Mouse (Mus musculus) urinary bladder, adult 2 months (tissue): ENCODE measurements around the gene Mindy4b-ps. TPM values are rescaled to one million over a fixed set of nuclear protein-coding genes. Genes with fewer than 3 reads are reported as not detected.
"Not testable (repeated sequence)": the region's sequence is repeated elsewhere in the genome, so short reads cannot be mapped to it uniquely, and the experiment has no call there.

Experiments
- DNase-seq: peaks from one replicate; pipeline ENCODE4 v3.0.0; 2022; ENCODE audit warnings: low spot score
- polyA plus RNA-seq: library from polyadenylated mRNA; depleted of rRNA; stranded (reverse); fragments of >200 nt; gene quantifications from 2 replicates; pipeline ENCODE4 v1.2.3, GENCODE M21; 2012; rRNA removed

The Mindy4b-ps gene
- not detected in 2 replicates for polyA plus RNA-seq

GRCm38 (mm10) chr3:58822211-58822610 lies at the start of gene Mindy4b-ps:
Mindy4b-ps (minus strand) TSS chr3:58822311.
- DNase-seq: no peak

- not testable (repeated sequence) for DNase-seq
These were observed 49.8 kb upstream of the Mindy4b-ps start for GRCm38 (mm10) chr3:58871882-58872281.

GRCm38 (mm10) chr3:58865690-58866089 lies 43.6 kb upstream of the Mindy4b-ps start:
- DNase-seq: no peak

- DNase-seq: no peak
These were observed 40.9 kb upstream of the Mindy4b-ps start for GRCm38 (mm10) chr3:58862976-58863375.

GRCm38 (mm10) chr3:58843415-58843814 lies 21.3 kb upstream of the Mindy4b-ps start:
- DNase-seq: no peak

- no peak for DNase-seq
These were observed 11.5 kb upstream of the Mindy4b-ps start for GRCm38 (mm10) chr3:58833442-58834160.

- no peak for DNase-seq
These were observed 10.8 kb upstream of the Mindy4b-ps start for GRCm38 (mm10) chr3:58832888-58833287.

GRCm38 (mm10) chr3:58831586-58831985 lies 9.5 kb upstream of the Mindy4b-ps start:
- DNase-seq: no peak

GRCm38 (mm10) chr3:58829926-58830325 lies 7.8 kb upstream of the Mindy4b-ps start:
- no peak for DNase-seq

GRCm38 (mm10) chr3:58828366-58829153 lies 6.4 kb upstream of the Mindy4b-ps start:
- no peak for DNase-seq

GRCm38 (mm10) chr3:58826266-58826665 lies 4.2 kb upstream of the Mindy4b-ps start:
- DNase-seq: no peak

GRCm38 (mm10) chr3:58817337-58817736 lies 4.8 kb downstream of the Mindy4b-ps start:
- no peak for DNase-seq

GRCm38 (mm10) chr3:58814191-58814590 lies 7.9 kb downstream of the Mindy4b-ps start:
- DNase-seq: no peak

- DNase-seq: no peak
These were observed 11.8 kb downstream of the Mindy4b-ps start for GRCm38 (mm10) chr3:58810353-58810752.

- no peak for DNase-seq
These were observed 12.8 kb downstream of the Mindy4b-ps start for GRCm38 (mm10) chr3:58809111-58809915.

GRCm38 (mm10) chr3:58808636-58809035 lies 13.5 kb downstream of the Mindy4b-ps start:
- no peak for DNase-seq

- DNase-seq: no peak
These were observed 17.4 kb downstream of the Mindy4b-ps start for GRCm38 (mm10) chr3:58804745-58805144.

- no peak for DNase-seq
These were observed 23.4 kb downstream of the Mindy4b-ps start for GRCm38 (mm10) chr3:58798676-58799075.

GRCm38 (mm10) chr3:58798245-58798644 lies 23.9 kb downstream of the Mindy4b-ps start:
- DNase-seq: no peak

- DNase-seq: no peak
These were observed 32.6 kb downstream of the Mindy4b-ps start for GRCm38 (mm10) chr3:58789473-58789872.

GRCm38 (mm10) chr3:58789033-58789432 lies 33.1 kb downstream of the Mindy4b-ps start:
- DNase-seq: no peak

GRCm38 (mm10) chr3:58786470-58786869 lies 35.6 kb downstream of the Mindy4b-ps start:
- DNase-seq: no peak
